Mouse (Mus musculus): Measurements from ENCODE around the gene Zscan26.

DNA sequence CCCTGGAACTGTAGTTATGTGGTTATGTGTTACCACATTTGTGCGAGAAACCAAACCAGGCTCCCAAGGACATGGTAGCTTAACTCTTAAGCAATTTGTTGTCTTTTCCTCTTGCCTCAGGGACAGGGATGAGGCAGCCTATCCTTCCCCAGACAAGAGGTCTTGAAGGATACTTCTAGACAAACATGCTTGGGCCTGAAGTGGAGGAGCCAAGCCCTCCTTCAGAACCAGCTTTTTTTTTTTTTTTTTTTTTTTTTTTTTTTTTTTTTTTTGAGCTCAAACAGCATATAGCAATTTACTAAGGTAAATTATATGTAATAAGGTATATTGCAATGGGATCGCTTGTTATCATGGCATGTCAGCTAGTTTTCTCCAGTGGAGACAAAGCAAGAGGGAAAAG lies 37.8 kb downstream of the Zscan26 start:
- TF ChIP-seq MYOD1 (IDR thresholded peaks at IDR 0.05; ENCODE audit: control insufficient read depth, insufficient read length, low read depth) (no peak), MAX (IDR thresholded peaks at IDR 0.05) (no peak), CTCF (IDR thresholded peaks at IDR 0.05; ENCODE audit: control insufficient read depth, insufficient read depth, insufficient read length) (no peak), USF1 (IDR thresholded peaks at IDR 0.05; ENCODE audit: low read depth) (no peak), MYOG (IDR thresholded peaks at IDR 0.05; ENCODE audit: control insufficient read depth, extremely low read depth, insufficient read length) (no peak)

Measured in C2C12 (cell line).